Mouse (Mus musculus): ENCODE results near the gene Rnf11. TPM values are rescaled to one million over a fixed set of nuclear protein-coding genes. Genes with fewer than 3 reads are reported as not detected.

Rnf11 gene
- 68.2 and 75.6 TPM in 2 replicates for polyA plus RNA-seq (2016; fragmentation: Nextera tagmentation; extraction: Ambion mirVana)

- no peak for ATAC-seq (ENCODE audit: low FRiP score)
- no peaks in the 10 kb centered on the region for H3K36me3 ChIP-seq
- H3K9ac ChIP-seq = no peak within 1 kb of the TSS
- 86% methylated on average over 3 of the region's 3 CpGs for WGBS
- H3K4me3 ChIP-seq = no peak within 1 kb of the TSS
- no peaks in the 10 kb centered on the region for H3K4me1 ChIP-seq
- H3K4me2 ChIP-seq (replicated peaks) = no peak within 1 kb of the TSS
- no peak within 1 kb of the TSS for H3K27ac ChIP-seq
- H3K27me3 ChIP-seq = no peaks in the 10 kb centered on the region
- no peaks in the 10 kb centered on the region for H3K9me3 ChIP-seq (replicated peaks)
Measured at GRCm38 (mm10) chr4:109484621-109485020, at the start of gene Rnf11. TSS of gene Rnf11 (minus strand) at chr4:109484728.

- no peak for ATAC-seq (ENCODE audit: low FRiP score)
- no peak within 1 kb of the TSS for H3K27ac ChIP-seq
- H3K4me2 ChIP-seq (replicated peaks) = 0 out of 2 replicates have a peak within 1 kb of the TSS, but pooled peaks have one; percentile 19
- H3K4me3 ChIP-seq = no peak within 1 kb of the TSS
- H3K4me1 ChIP-seq = no peaks in the 10 kb centered on the region
- H3K9ac ChIP-seq = no peak within 1 kb of the TSS
- H3K27me3 ChIP-seq = no peaks in the 10 kb centered on the region
- H3K36me3 ChIP-seq = no peaks in the 10 kb centered on the region
- WGBS = 94% methylated on average over 2 of the region's 2 CpGs
- no peaks in the 10 kb centered on the region for H3K9me3 ChIP-seq (replicated peaks)
Measured at GRCm38 (mm10) chr4:109531111-109531510, 46.6 kb upstream of the Rnf11 start, which contains the start of gene 4930522H14Rik. TSS of gene 4930522H14Rik (minus strand) at chr4:109531297.

- Histone ChIP-seq H3K27me3 (no peaks in the 10 kb centered on the region), H3K9ac (no peak overlapping the region), H3K4me1 (no peaks in the 10 kb centered on the region), H3K4me3 (no peak overlapping the region), H3K4me2 (replicated peaks) (0 out of 2 replicates have a peak overlapping the region, but pooled peaks have one; percentile 19), H3K27ac (no peak overlapping the region), H3K36me3 (no peaks in the 10 kb centered on the region), H3K9me3 (replicated peaks) (no peaks in the 10 kb centered on the region)
- WGBS = 37% methylated on average over 15 of the region's 15 CpGs
- ATAC-seq (ENCODE audit: low FRiP score) = no peak
Measured at GRCm38 (mm10) chr4:109530245-109530816, 45.8 kb upstream of the Rnf11 start.

GRCm38 (mm10) chr4:109504885-109505284, 20.4 kb upstream of the Rnf11 start:
- 9% methylated on average over 5 of the region's 5 CpGs for WGBS
- no peak for ATAC-seq (ENCODE audit: low FRiP score)
- no peak overlapping the region for H3K4me3 ChIP-seq
- H3K27ac ChIP-seq = no peak overlapping the region
- no peaks in the 10 kb centered on the region for H3K27me3 ChIP-seq
- H3K9ac ChIP-seq = no peak overlapping the region
- no peaks in the 10 kb centered on the region for H3K4me1 ChIP-seq
- no peak overlapping the region for H3K4me2 ChIP-seq (replicated peaks)
- H3K9me3 ChIP-seq (replicated peaks) = no peaks in the 10 kb centered on the region
- H3K36me3 ChIP-seq = no peaks in the 10 kb centered on the region

- 75% methylated on average over 11 of the region's 11 CpGs for WGBS
- Histone ChIP-seq H3K27me3 (no peaks in the 10 kb centered on the region), H3K9me3 (replicated peaks) (no peaks in the 10 kb centered on the region), H3K27ac (no peak overlapping the region), H3K36me3 (no peaks in the 10 kb centered on the region), H3K4me2 (replicated peaks) (no peak overlapping the region), H3K9ac (no peak overlapping the region), H3K4me3 (no peak overlapping the region), H3K4me1 (no peaks in the 10 kb centered on the region)
- ATAC-seq (ENCODE audit: low FRiP score) = no peak
Measured at GRCm38 (mm10) chr4:109498476-109498875, 13.9 kb upstream of the Rnf11 start.

- no peak overlapping the region for H3K9ac ChIP-seq
- no peaks in the 10 kb centered on the region for H3K9me3 ChIP-seq (replicated peaks)
- H3K4me1 ChIP-seq = no peaks in the 10 kb centered on the region
- no peak overlapping the region for H3K27ac ChIP-seq
- no peaks in the 10 kb centered on the region for H3K27me3 ChIP-seq
- no peaks in the 10 kb centered on the region for H3K36me3 ChIP-seq
- H3K4me2 ChIP-seq (replicated peaks) = no peak overlapping the region
- no peak for ATAC-seq (ENCODE audit: low FRiP score)
- H3K4me3 ChIP-seq = no peak overlapping the region
Measured at GRCm38 (mm10) chr4:109493581-109493980, 9.1 kb upstream of the Rnf11 start.

- ATAC-seq (ENCODE audit: low FRiP score) = no peak
- Histone ChIP-seq H3K9me3 (replicated peaks) (no peaks in the 10 kb centered on the region), H3K36me3 (no peaks in the 10 kb centered on the region), H3K27ac (no peak overlapping the region), H3K9ac (no peak overlapping the region), H3K4me2 (replicated peaks) (no peak overlapping the region), H3K4me1 (no peaks in the 10 kb centered on the region), H3K4me3 (no peak overlapping the region), H3K27me3 (no peaks in the 10 kb centered on the region)
- WGBS = 62% methylated on average over 1 of the region's 1 CpGs
Measured at GRCm38 (mm10) chr4:109488812-109489211, 4.3 kb upstream of the Rnf11 start.

GRCm38 (mm10) chr4:109482701-109483100, 1.8 kb downstream of the Rnf11 start:
- Histone ChIP-seq H3K27ac (no peak overlapping the region), H3K27me3 (no peaks in the 10 kb centered on the region), H3K36me3 (no peaks in the 10 kb centered on the region), H3K4me2 (replicated peaks) (no peak overlapping the region), H3K9me3 (replicated peaks) (no peaks in the 10 kb centered on the region), H3K9ac (no peak overlapping the region), H3K4me1 (no peaks in the 10 kb centered on the region), H3K4me3 (no peak overlapping the region)
- WGBS = 84% methylated on average over 1 of the region's 1 CpGs
- ATAC-seq (ENCODE audit: low FRiP score) = no peak

GRCm38 (mm10) chr4:109481424-109481823, 3.1 kb downstream of the Rnf11 start:
- Histone ChIP-seq H3K27me3 (no peaks in the 10 kb centered on the region), H3K9ac (no peak overlapping the region), H3K27ac (no peak overlapping the region), H3K9me3 (replicated peaks) (no peaks in the 10 kb centered on the region), H3K4me3 (no peak overlapping the region), H3K4me1 (no peaks in the 10 kb centered on the region), H3K4me2 (replicated peaks) (no peak overlapping the region), H3K36me3 (no peaks in the 10 kb centered on the region)
- 88% methylated on average over 2 of the region's 2 CpGs for WGBS
- no peak for ATAC-seq (ENCODE audit: low FRiP score)

GRCm38 (mm10) chr4:109477454-109477853, 7.1 kb downstream of the Rnf11 start:
- no peak overlapping the region for H3K9ac ChIP-seq
- no peak for ATAC-seq (ENCODE audit: low FRiP score)
- no peaks in the 10 kb centered on the region for H3K9me3 ChIP-seq (replicated peaks)
- no peak overlapping the region for H3K4me2 ChIP-seq (replicated peaks)
- peaks cover 4% of the 10 kb centered on the region for H3K36me3 ChIP-seq
- no peak overlapping the region for H3K27ac ChIP-seq
- no peak overlapping the region for H3K4me3 ChIP-seq
- H3K4me1 ChIP-seq = peaks cover 5% of the 10 kb centered on the region
- WGBS = 94% methylated on average over 3 of the region's 3 CpGs
- no peaks in the 10 kb centered on the region for H3K27me3 ChIP-seq

GRCm38 (mm10) chr4:109476554-109477014, 7.9 kb downstream of the Rnf11 start:
- peak; percentile 99 for ATAC-seq (ENCODE audit: low FRiP score)
- WGBS = under 1% methylated on average over 35 of the region's 39 CpGs
- H3K27me3 ChIP-seq = no peaks in the 10 kb centered on the region
- peak overlapping the region; percentile 98 for H3K9ac ChIP-seq
- H3K4me3 ChIP-seq = peak overlapping the region; percentile 91
- H3K9me3 ChIP-seq (replicated peaks) = no peaks in the 10 kb centered on the region
- peaks cover 6% of the 10 kb centered on the region for H3K36me3 ChIP-seq
- H3K4me1 ChIP-seq = peaks cover 5% of the 10 kb centered on the region
- H3K4me2 ChIP-seq (replicated peaks) = peak overlapping the region; percentile 55
- peak overlapping the region; percentile 98 for H3K27ac ChIP-seq

- Histone ChIP-seq H3K36me3 (peaks cover 6% of the 10 kb centered on the region), H3K27ac (peak overlapping the region; percentile 98), H3K4me1 (peaks cover 7% of the 10 kb centered on the region), H3K4me3 (peak overlapping the region; percentile 91), H3K27me3 (no peaks in the 10 kb centered on the region), H3K4me2 (replicated peaks) (peak overlapping the region; percentile 55), H3K9ac (peak overlapping the region; percentile 98), H3K9me3 (replicated peaks) (no peaks in the 10 kb centered on the region)
- under 1% methylated on average over 65 of the region's 68 CpGs for WGBS
- peak; percentile 82 for ATAC-seq (ENCODE audit: low FRiP score)
Measured at GRCm38 (mm10) chr4:109475577-109476553, 8.7 kb downstream of the Rnf11 start.
